Mouse (Mus musculus) hindbrain, postnatal 0 days (tissue): ENCODE results near the gene Rab27a. TPM values are rescaled to one million over a fixed set of nuclear protein-coding genes. Genes with fewer than 3 reads are reported as not detected.
"Not testable (repeated sequence)": the region's sequence is repeated elsewhere in the genome, so short reads cannot be mapped to it uniquely, and the experiment has no call there.

Experiments used
- ATAC-seq: fragments of 200-750 bp; cut with Nextera tagmentation; 2 replicates; pipeline ENCODE4 v1.8.0; 2017; ENCODE audit warnings: mild to moderate bottlenecking, moderate TSS enrichment, moderate library complexity
- DNase-seq: peaks from one replicate; pipeline ENCODE4 v3.0.0-alpha.2; 2015; ENCODE audit warnings: low spot score
- H3K27ac ChIP-seq: fragments of 300-500 bp; sonication (generic); 2 replicates; pipeline ENCODE4 v1.5.1; 2014; ENCODE audit warnings: mild to moderate bottlenecking
- H3K27me3 ChIP-seq: fragments of 300-500 bp; sonication (generic); 2 replicates; pipeline ENCODE4 v1.6.1; 2014; ENCODE audit warnings: low read length, mixed read lengths; ENCODE audit not compliant: insufficient read depth
- H3K36me3 ChIP-seq: fragments of 300-500 bp; sonication (generic); 2 replicates; pipeline ENCODE4 v1.6.1; 2014; ENCODE audit warnings: low read length, mixed read lengths; ENCODE audit not compliant: insufficient read depth
- H3K4me1 ChIP-seq: fragments of 300-500 bp; sonication (generic); 2 replicates; pipeline ENCODE4 v1.6.1; 2014; ENCODE audit warnings: antibody characterized with exemption, low read length, mixed read lengths; ENCODE audit not compliant: insufficient read depth
- H3K4me2 ChIP-seq: fragments of 300-500 bp; sonication (generic); 2 replicates; pipeline ENCODE4 v1.6.1; 2014; ENCODE audit warnings: low read depth, mild to moderate bottlenecking, low read length, moderate library complexity, mixed read lengths
- H3K4me3 ChIP-seq: fragments of 300-500 bp; sonication (generic); 2 replicates; pipeline ENCODE4 v1.5.1; 2014; ENCODE audit warnings: low read length
- H3K9ac ChIP-seq: fragments of 300-500 bp; sonication (generic); replicated peaks from 2 replicates; pipeline ENCODE4 v1.6.1; 2014; ENCODE audit warnings: mild to moderate bottlenecking, low read length, moderate library complexity, mixed read lengths
- H3K9me3 ChIP-seq: fragments of 300-500 bp; sonication (generic); 2 replicates; pipeline ENCODE4 v1.6.1; 2016; ENCODE audit warnings: low read length, mixed read lengths
- CTCF ChIP-seq: IDR thresholded peaks from 2 replicates; pipeline ENCODE4 v1.5.1; 2016; ENCODE audit warnings: antibody characterized with exemption, control low read depth, low read depth
- WGBS: fragments of 180-500 bp; shearing (Covaris S2); extraction: QIAGEN DNeasy Blood & Tissue Kit; methylation state at CpG from one replicate; pipeline ENCODE4 v1.1.7; 2014; 5-methylcytosine and 5-hydroxymethylcytosine counted together
- polyA plus RNA-seq: library from polyadenylated mRNA; unstranded; fragments of >200 nt; fragmentation: Nextera tagmentation; extraction: Ambion mirVana; gene quantifications from 2 replicates; pipeline ENCODE4 v1.2.1, GENCODE M21; 2015
- total RNA-seq: library from RNA; depleted of rRNA; stranded (reverse); fragments of >200 nt; gene quantifications from 2 replicates; pipeline ENCODE4 v1.2.3, GENCODE M21; 2014

Rab27a gene
- total and polyA plus RNA-seq, 2 experiments from 2014 or later, result 3.8 to 5.3 TPM

GRCm38 (mm10) chr9:73070971-73071659, 26.5 kb downstream of the Rab27a start:
- no peak for ATAC-seq
- Histone ChIP-seq H3K4me1 (no peaks in the 10 kb centered on the region), H3K36me3 (no peaks in the 10 kb centered on the region), H3K9ac (no peak overlapping the region), H3K4me3 (no peak overlapping the region), H3K9me3 (0 out of 2 replicates have a peak, but pooled peaks cover 2% of the 10 kb centered on the region), H3K4me2 (no peak overlapping the region), H3K27ac (no peak overlapping the region), H3K27me3 (no peaks in the 10 kb centered on the region)
- WGBS, result 73% methylated on average over 10 of the region's 10 CpGs
- TF ChIP-seq CTCF, result no peak
- no peak for DNase-seq

- Histone ChIP-seq H3K9ac (no peak overlapping the region), H3K27ac (no peak overlapping the region), H3K27me3 (no peaks in the 10 kb centered on the region), H3K4me1 (no peaks in the 10 kb centered on the region), H3K4me3 (no peak overlapping the region), H3K36me3 (no peaks in the 10 kb centered on the region), H3K4me2 (no peak overlapping the region), H3K9me3 (0 out of 2 replicates have a peak, but pooled peaks cover 2% of the 10 kb centered on the region)
- 85% methylated on average over 8 of the region's 8 CpGs for WGBS
- TF ChIP-seq CTCF, result no peak
- ATAC-seq (no peak), DNase-seq (no peak)
These were observed 27.8 kb downstream of the Rab27a start for GRCm38 (mm10) chr9:73072426-73072825.

- Histone ChIP-seq H3K4me2 (no peak overlapping the region), H3K27ac (no peak overlapping the region), H3K36me3 (no peaks in the 10 kb centered on the region), H3K9ac (no peak overlapping the region), H3K27me3 (no peaks in the 10 kb centered on the region), H3K9me3 (0 out of 2 replicates have a peak, but pooled peaks cover 2% of the 10 kb centered on the region), H3K4me1 (no peaks in the 10 kb centered on the region), H3K4me3 (no peak overlapping the region)
- no peak for DNase-seq
- no peak for ATAC-seq
- TF ChIP-seq CTCF, result no peak
- WGBS, result 92% methylated on average over 5 of the region's 5 CpGs
These were observed 28.5 kb downstream of the Rab27a start for GRCm38 (mm10) chr9:73073169-73073568.

- not testable (repeated sequence) for H3K4me2 ChIP-seq, H3K27ac ChIP-seq, H3K9ac ChIP-seq, H3K4me3 ChIP-seq, H3K36me3 ChIP-seq, H3K4me1 ChIP-seq, H3K27me3 ChIP-seq, H3K9me3 ChIP-seq, ATAC-seq, DNase-seq
- WGBS, result 87% methylated on average over 10 of the region's 12 CpGs
These were observed 34.7 kb downstream of the Rab27a start for GRCm38 (mm10) chr9:73079349-73079748.

GRCm38 (mm10) chr9:73079801-73080325, 35.2 kb downstream of the Rab27a start:
- no peak for DNase-seq
- WGBS, result 35% methylated on average over 7 of the region's 7 CpGs

GRCm38 (mm10) chr9:73082291-73083000, 37.8 kb downstream of the Rab27a start:
- no peak for DNase-seq
- no peaks in the 10 kb centered on the region for H3K9me3 ChIP-seq
- no peak overlapping the region for H3K27ac ChIP-seq
- H3K9ac ChIP-seq, result no peak overlapping the region
- 68% methylated on average over 8 of the region's 8 CpGs for WGBS
- no peak for TF ChIP-seq CTCF
- no peaks in the 10 kb centered on the region for H3K27me3 ChIP-seq
- H3K36me3 ChIP-seq, result no peaks in the 10 kb centered on the region
- H3K4me3 ChIP-seq, result no peak overlapping the region
- no peaks in the 10 kb centered on the region for H3K4me1 ChIP-seq
- no peak for ATAC-seq
- no peak overlapping the region for H3K4me2 ChIP-seq

More at GRCm38 (mm10) chr9:73079801-73080325, 35.2 kb downstream of the Rab27a start:
- H3K4me3 ChIP-seq, result no peak overlapping the region
- no peak for ATAC-seq
- no peaks in the 10 kb centered on the region for H3K4me1 ChIP-seq
- H3K27me3 ChIP-seq, result no peaks in the 10 kb centered on the region
- H3K4me2 ChIP-seq, result no peak overlapping the region
- no peak overlapping the region for H3K9ac ChIP-seq
- no peaks in the 10 kb centered on the region for H3K9me3 ChIP-seq
- no peaks in the 10 kb centered on the region for H3K36me3 ChIP-seq
- TF ChIP-seq CTCF, result no peak
- H3K27ac ChIP-seq, result no peak overlapping the region

GRCm38 (mm10) chr9:73083956-73084355, 39.3 kb downstream of the Rab27a start:
- Histone ChIP-seq H3K9me3 (no peaks in the 10 kb centered on the region), H3K36me3 (no peaks in the 10 kb centered on the region), H3K4me3 (no peak overlapping the region), H3K4me1 (no peaks in the 10 kb centered on the region), H3K9ac (no peak overlapping the region), H3K27ac (no peak overlapping the region), H3K4me2 (no peak overlapping the region), H3K27me3 (no peaks in the 10 kb centered on the region)
- no peak for TF ChIP-seq CTCF
- DNase-seq (no peak), ATAC-seq (no peak)
- 68% methylated on average over 6 of the region's 6 CpGs for WGBS
